Mouse (Mus musculus) ES-E14 (cell line): ENCODE results near the gene Pgpep1l. TPM values are rescaled to one million over a fixed set of nuclear protein-coding genes. Genes with fewer than 3 reads are reported as not detected.

Source experiments
- DNase-seq: peaks from one replicate; pipeline ENCODE4 v3.0.0-alpha.2; 2013; ENCODE audit warnings: low read depth, low spot score
- H3K27ac ChIP-seq: 2 replicates; pipeline ENCODE4 v1.5.1; 2012; ENCODE audit warnings: low read depth, mild to moderate bottlenecking, low read length, moderate library complexity, mixed read lengths; ENCODE audit not compliant: poor library complexity, insufficient read depth, severe bottlenecking
- H3K36me3 ChIP-seq: 2 replicates; pipeline ENCODE4 v1.6.1; 2012; ENCODE audit warnings: mild to moderate bottlenecking, low read length, moderate library complexity, mixed read lengths; ENCODE audit not compliant: control insufficient read depth, poor library complexity, insufficient read depth, severe bottlenecking
- H3K4me1 ChIP-seq, 2 experiments: fragments of 150-350 bp in 1 of 2; sonication (generic) in 1 of 2; 2 replicates each; pipeline ENCODE4 v1.6.1; 2012; ENCODE audit warnings: low read length in 2 of 2, mild to moderate bottlenecking in 1 of 2, mixed read lengths in 1 of 2; ENCODE audit not compliant: control insufficient read depth in 2 of 2, insufficient read depth in 2 of 2, poor library complexity in 1 of 2
- H3K4me3 ChIP-seq, 2 experiments: fragments of 150-350 bp in 1 of 2; sonication (generic) in 1 of 2; 2 replicates each; pipeline ENCODE4 v1.5.1; 2012; ENCODE audit warnings: low read length in 2 of 2, low read depth in 1 of 2, mild to moderate bottlenecking in 1 of 2, mixed read lengths in 1 of 2; ENCODE audit not compliant: insufficient read depth in 1 of 2, poor library complexity in 1 of 2, severe bottlenecking in 1 of 2
- H3K9ac ChIP-seq: 2 replicates; pipeline ENCODE4 v1.6.1; 2012; ENCODE audit warnings: low read depth, mild to moderate bottlenecking, low read length, mixed read lengths; ENCODE audit not compliant: poor library complexity, insufficient read depth, severe bottlenecking
- H3K9me3 ChIP-seq: fragments of 150-350 bp; sonication (generic); 2 replicates; pipeline ENCODE4 v1.6.1; 2012; ENCODE audit warnings: low read depth, mild to moderate bottlenecking, low read length; ENCODE audit not compliant: control insufficient read depth, insufficient read depth
- CHD2 ChIP-seq: IDR thresholded peaks from 2 replicates; pipeline ENCODE4 v1.6.1; 2014; ENCODE audit warnings: mild to moderate bottlenecking, low read depth, low read length, inconsistent platforms
- HCFC1 ChIP-seq: IDR thresholded peaks from 2 replicates; pipeline ENCODE4 v1.6.1; 2012; ENCODE audit warnings: low read length, inconsistent platforms, borderline replicate concordance; ENCODE audit not compliant: insufficient read depth
- MAFK ChIP-seq: IDR thresholded peaks from 2 replicates; pipeline ENCODE4 v1.6.1; 2014; ENCODE audit warnings: mild to moderate bottlenecking, low read depth, low read length, inconsistent platforms; ENCODE audit not compliant: insufficient read depth
- ZC3H11A ChIP-seq: IDR thresholded peaks from 2 replicates; pipeline ENCODE4 v1.6.1; 2012; ENCODE audit warnings: low read depth, mild to moderate bottlenecking, inconsistent platforms, low read length, borderline replicate concordance
- ZNF384 ChIP-seq: IDR thresholded peaks from 2 replicates; pipeline ENCODE4 v1.6.1; 2012; ENCODE audit warnings: low read depth, low read length, inconsistent platforms
- in situ Hi-C, 2 experiments: fragments of 600-800 bp; cut with MboI; formaldehyde crosslinking; loops; one replicate each; pipeline ENCODE4 v1.15.1; 2025; ENCODE audit warnings: low sequenced_read_pairs in 2 of 2, inconsistent platforms in 1 of 2; ENCODE audit not compliant: unreplicated experiment in 2 of 2
- total RNA-seq: library from RNA; depleted of rRNA; stranded (reverse); fragments of 300-350 nt; gene quantifications from 2 replicates; pipeline ENCODE4 v1.2.3, GENCODE M21; 2012

The Pgpep1l gene
- total RNA-seq, 1 experiment: 0.45 TPM

- DNase-seq: no peak
- no peak for TF ChIP-seq MAFK
- H3K9me3 ChIP-seq: no peaks in the 10 kb centered on the region
- in situ Hi-C loops: no loop called here
- H3K4me1 ChIP-seq: peaks cover 4 to 15% of the 10 kb centered on the region in 2 experiments; a peak in 3 of 4 replicates
- no peak overlapping the region for H3K9ac ChIP-seq
- no peak overlapping the region for H3K27ac ChIP-seq
- H3K4me3 ChIP-seq: no peak overlapping the region
- peaks cover 2% of the 10 kb centered on the region; the same call in 1 of the 2 replicates for H3K36me3 ChIP-seq
These were observed 6.3 kb downstream of the Pgpep1l start for GRCm38 (mm10) chr7:68257767-68258166.

- no peaks in the 10 kb centered on the region for H3K9me3 ChIP-seq
- H3K36me3 ChIP-seq: no peaks in the 10 kb centered on the region
- H3K27ac ChIP-seq: no peak overlapping the region
- no peak for DNase-seq
- H3K9ac ChIP-seq: no peak overlapping the region
- in situ Hi-C loops: no loop called here
- H3K4me3 ChIP-seq: no peak overlapping the region
- peaks cover 0 to 5% of the 10 kb centered on the region in 2 experiments; a peak in 2 of 4 replicates for H3K4me1 ChIP-seq
- TF ChIP-seq MAFK (no peak), ZC3H11A (no peak), ZNF384 (no peak), HCFC1 (no peak), CHD2 (no peak)
These were observed 13.1 kb downstream of the Pgpep1l start for GRCm38 (mm10) chr7:68250902-68251301.

- Histone ChIP-seq H3K9ac (no peak overlapping the region), H3K9me3 (no peaks in the 10 kb centered on the region), H3K4me1 (peaks cover 0 to 5% of the 10 kb centered on the region in 2 experiments; a peak in 2 of 4 replicates), H3K36me3 (no peaks in the 10 kb centered on the region), H3K27ac (no peak overlapping the region), H3K4me3 (no peak overlapping the region)
- DNase-seq: no peak
- in situ Hi-C loops: no loop called here
- TF ChIP-seq HCFC1 (no peak), MAFK (no peak), ZC3H11A (no peak), CHD2 (no peak), ZNF384 (no peak)
These were observed 13.6 kb downstream of the Pgpep1l start for GRCm38 (mm10) chr7:68250411-68250810.

GRCm38 (mm10) chr7:68246249-68246648, 17.8 kb downstream of the Pgpep1l start:
- H3K27ac ChIP-seq: no peak overlapping the region
- no peak overlapping the region for H3K4me3 ChIP-seq
- TF ChIP-seq MAFK (no peak), ZNF384 (no peak), HCFC1 (no peak), CHD2 (no peak), ZC3H11A (no peak)
- in situ Hi-C loops: no loop called here
- no peak for DNase-seq
- no peaks in the 10 kb centered on the region for H3K36me3 ChIP-seq
- H3K4me1 ChIP-seq: peaks cover 0 to 9% of the 10 kb centered on the region in 2 experiments; a peak in 2 of 4 replicates
- no peaks in the 10 kb centered on the region for H3K9me3 ChIP-seq
- no peak overlapping the region for H3K9ac ChIP-seq

GRCm38 (mm10) chr7:68245681-68246080, 18.4 kb downstream of the Pgpep1l start:
- in situ Hi-C loops: no loop called here
- no peak overlapping the region for H3K27ac ChIP-seq
- peaks cover 0 to 9% of the 10 kb centered on the region in 2 experiments; a peak in 2 of 4 replicates for H3K4me1 ChIP-seq
- H3K9ac ChIP-seq: no peak overlapping the region
- no peak for DNase-seq
- no peaks in the 10 kb centered on the region for H3K36me3 ChIP-seq
- TF ChIP-seq CHD2 (no peak), ZNF384 (no peak), HCFC1 (no peak), MAFK (no peak), ZC3H11A (no peak)
- no peak overlapping the region for H3K4me3 ChIP-seq
- H3K9me3 ChIP-seq: no peaks in the 10 kb centered on the region
